Mouse (Mus musculus): ENCODE data around the gene Tmem191c.
A peak's percentile ranks its signal among the peaks of the same experiment; 100 is the strongest.
"Not testable (repeated sequence)": the region's sequence is repeated elsewhere in the genome, so short reads cannot be mapped to it uniquely, and the experiment has no call there.

Gene Tmem191c

GRCm38 (mm10) chr16:17275721-17276120, at the start of gene Tmem191c:
Gene Tmem191c, plus strand, starts transcription at chr16:17276077.
- no peak for ATAC-seq (ENCODE audit: low TSS enrichment)

- ATAC-seq (ENCODE audit: low TSS enrichment): no peak
Observed at GRCm38 (mm10) chr16:17226496-17226895, 49.4 kb upstream of the Tmem191c start.

- ATAC-seq (ENCODE audit: low TSS enrichment): not testable (repeated sequence)
Observed at GRCm38 (mm10) chr16:17231523-17231922, 44.4 kb upstream of the Tmem191c start.

DNA sequence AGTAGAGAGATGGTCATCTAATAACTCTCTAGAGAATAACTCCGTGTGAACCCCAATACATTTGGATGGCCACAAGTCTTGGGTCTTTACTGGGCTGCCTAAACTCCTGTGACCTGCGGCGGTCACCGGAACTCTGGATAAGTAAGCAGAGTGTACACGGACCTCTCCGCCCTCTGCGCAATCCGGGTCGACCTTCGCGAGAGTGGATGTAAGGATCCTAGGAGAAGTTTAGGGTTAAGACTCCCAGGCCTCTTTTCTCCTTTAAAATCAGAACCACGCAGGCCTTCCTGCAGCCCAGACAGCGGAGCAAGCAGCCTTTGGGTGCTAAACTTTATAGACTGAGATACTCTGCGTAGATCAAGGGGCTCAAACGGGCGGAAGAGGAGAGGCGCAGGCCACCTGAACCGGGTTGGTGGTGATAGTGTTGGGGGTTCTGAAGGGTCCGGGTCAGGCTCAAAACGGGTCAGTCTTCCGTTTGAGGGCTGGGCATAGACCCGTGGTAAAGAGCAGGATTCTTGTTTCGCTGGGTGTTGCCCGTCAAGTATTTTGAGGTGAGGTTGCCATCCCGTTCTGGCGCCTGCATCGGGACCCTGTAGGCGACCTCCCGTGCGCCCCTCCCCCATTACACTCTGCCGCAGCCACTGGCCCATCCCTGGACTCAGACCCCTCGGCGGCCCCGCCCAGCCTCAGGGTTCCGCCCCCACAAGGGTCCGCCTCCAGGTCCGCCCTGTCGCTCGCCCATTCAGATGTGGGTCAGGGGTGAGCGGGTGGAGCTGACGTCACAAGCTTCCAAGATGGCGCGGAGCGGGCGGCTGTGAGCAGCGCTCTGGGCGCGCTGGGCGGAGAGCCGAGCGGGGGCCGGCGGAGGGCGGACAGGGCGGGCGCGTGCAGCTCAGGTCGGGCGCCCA, 42.8 kb upstream of the Tmem191c start, which contains the start of gene Hic2:
Gene Hic2, plus strand, starts transcription at position 779 of the 908 bp plus-strand sequence.
- ATAC-seq (ENCODE audit: low TSS enrichment): peak; percentile 84

GRCm38 (mm10) chr16:17233702-17234498, 42.0 kb upstream of the Tmem191c start:
- peak; percentile 46 for ATAC-seq (ENCODE audit: low TSS enrichment)

DNA sequence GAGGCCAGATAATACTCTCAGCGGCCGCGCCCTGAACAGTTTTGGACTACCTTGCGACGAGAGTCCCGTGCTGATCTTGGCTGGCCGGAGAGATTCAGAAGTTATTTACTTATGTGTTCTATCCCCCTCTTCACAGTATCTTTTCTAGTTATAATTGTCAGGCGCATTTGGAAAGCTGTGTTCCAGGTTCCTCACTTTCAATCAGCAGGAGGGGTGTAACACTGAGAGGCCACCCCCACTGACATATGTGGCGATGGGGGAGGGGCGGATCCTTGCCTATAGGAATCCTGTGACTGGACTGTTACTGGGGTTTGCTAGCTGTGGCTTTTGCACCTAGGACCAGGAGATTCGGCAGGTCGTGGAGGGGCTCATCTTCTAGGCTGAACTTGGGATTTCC, 41.4 kb upstream of the Tmem191c start:
- peak; percentile 25; the same call in 1 of the 2 replicates for ATAC-seq (ENCODE audit: low TSS enrichment)

DNA sequence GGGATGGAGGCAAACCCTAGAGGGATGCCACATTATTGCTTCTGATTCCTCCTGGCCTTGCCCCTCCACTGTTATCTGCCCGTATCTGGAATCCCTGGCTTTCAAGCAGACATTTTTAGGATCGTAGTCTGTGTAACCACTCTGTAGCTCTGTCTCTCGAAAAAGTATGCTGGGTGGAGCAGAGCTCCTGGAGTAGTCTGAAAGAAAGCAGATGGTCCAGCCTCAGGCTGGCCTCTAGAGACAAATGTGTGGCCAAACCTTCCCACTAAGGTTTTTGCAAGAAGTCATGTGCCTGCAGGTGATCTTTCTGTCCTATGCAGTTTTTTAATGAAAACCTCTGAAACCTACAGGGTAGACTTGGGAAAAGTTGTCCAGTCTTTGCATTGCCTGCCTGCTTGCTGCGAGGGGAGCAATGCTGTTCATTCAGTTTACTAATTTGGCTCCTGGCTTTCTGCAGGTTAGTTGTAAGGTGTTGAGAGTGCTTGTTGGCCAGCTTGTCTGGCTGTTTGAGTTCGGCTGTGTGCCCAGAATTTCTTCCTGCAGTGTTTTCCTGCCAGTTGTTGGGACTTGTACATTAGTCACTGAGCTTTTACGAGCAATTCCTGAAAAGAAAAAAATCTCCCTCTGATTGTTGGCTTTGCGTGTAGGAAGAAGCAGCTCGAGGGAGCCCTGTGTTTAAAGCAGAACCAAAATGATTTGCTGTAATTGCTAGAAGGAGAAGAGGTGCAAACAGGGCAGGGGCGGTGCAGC, 40.8 kb upstream of the Tmem191c start:
- peak; percentile 33 for ATAC-seq (ENCODE audit: low TSS enrichment)

- no peak for ATAC-seq (ENCODE audit: low TSS enrichment)
Observed at GRCm38 (mm10) chr16:17237634-17238033, 38.2 kb upstream of the Tmem191c start.

GRCm38 (mm10) chr16:17239409-17239808, 36.5 kb upstream of the Tmem191c start:
- no peak for ATAC-seq (ENCODE audit: low TSS enrichment)

- ATAC-seq (ENCODE audit: low TSS enrichment): no peak
Observed at GRCm38 (mm10) chr16:17243731-17244130, 32.1 kb upstream of the Tmem191c start.

- no peak for ATAC-seq (ENCODE audit: low TSS enrichment)
Observed at GRCm38 (mm10) chr16:17244996-17245395, 30.9 kb upstream of the Tmem191c start.

DNA sequence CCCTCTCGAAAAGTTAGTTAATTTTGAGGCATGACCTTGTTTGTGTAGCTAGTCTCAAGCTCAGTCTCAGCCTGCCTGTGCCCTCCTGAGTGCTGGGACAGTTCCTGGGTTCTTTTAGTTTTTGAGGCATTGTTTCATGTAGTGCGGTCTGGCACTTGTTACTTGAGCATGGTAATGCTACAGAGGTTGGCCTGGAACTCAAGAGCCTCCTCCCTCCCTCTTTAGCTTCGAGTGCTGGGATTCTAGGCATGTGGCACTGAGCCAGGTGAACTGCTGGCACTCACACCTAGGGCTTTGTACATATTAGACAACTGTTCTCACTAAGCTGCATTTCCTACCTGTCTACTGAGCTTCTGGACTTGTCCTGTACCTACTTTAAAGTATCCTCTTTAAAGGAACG, 28.1 kb upstream of the Tmem191c start:
- no peak for ATAC-seq (ENCODE audit: low TSS enrichment)

GRCm38 (mm10) chr16:17249135-17249534, 26.7 kb upstream of the Tmem191c start:
- no peak for ATAC-seq (ENCODE audit: low TSS enrichment)

DNA sequence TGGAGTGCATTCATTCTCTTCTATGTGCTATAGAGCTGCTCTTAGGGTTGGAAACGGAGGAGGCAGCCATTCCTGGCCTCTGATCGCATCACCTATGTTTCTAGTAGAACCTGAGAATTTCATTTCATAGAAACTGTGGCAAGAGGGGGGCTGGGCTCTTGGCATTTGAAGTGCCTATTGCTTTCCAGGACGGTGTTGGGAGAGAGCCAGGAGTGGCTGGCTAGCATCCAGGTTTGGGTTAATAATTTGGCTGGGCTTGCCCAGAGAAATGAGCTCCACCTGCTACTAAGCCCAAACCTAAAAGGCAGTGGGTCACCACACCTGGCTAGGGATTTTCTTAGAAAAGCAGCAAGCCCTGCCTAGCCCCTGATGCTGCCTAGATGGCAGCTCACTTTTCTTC, 24.3 kb upstream of the Tmem191c start:
- ATAC-seq (ENCODE audit: low TSS enrichment): no peak

- ATAC-seq (ENCODE audit: low TSS enrichment): no peak
Observed at GRCm38 (mm10) chr16:17252086-17252726, 23.7 kb upstream of the Tmem191c start.

GRCm38 (mm10) chr16:17252841-17253240, 23.0 kb upstream of the Tmem191c start:
- 0 out of 2 replicates have a peak, but pooled peaks have one; percentile 32 for ATAC-seq (ENCODE audit: low TSS enrichment)

DNA sequence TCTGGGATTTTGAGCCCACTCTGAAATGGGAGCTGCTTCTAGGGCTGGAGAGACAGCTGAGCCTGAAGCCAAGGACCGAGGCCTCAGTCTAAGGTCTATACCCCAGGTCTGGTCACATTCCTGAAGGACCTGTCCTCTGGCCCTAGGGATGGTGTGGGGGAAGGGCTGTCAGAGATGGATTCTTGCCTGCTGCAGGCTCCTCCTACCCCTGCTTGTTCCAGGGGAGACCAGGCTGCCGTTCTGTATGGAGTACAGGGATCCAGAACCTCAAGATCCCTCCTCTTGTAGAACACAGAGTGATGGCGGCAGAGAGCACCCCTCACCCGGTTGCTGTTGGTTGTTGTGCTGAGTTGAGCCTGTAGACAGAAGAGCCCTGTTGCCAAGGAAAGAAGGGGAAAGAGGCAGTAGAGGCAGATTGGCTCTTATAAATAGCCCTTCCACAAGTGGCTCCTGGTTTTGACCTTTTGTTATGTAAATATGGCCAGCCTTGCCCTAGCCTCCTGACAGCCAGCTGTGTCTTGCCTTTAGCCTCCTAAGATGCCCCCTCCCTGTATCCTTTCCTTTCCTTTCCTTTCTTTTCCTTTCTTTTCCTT, 21.8 kb upstream of the Tmem191c start:
- no peak for ATAC-seq (ENCODE audit: low TSS enrichment)

DNA sequence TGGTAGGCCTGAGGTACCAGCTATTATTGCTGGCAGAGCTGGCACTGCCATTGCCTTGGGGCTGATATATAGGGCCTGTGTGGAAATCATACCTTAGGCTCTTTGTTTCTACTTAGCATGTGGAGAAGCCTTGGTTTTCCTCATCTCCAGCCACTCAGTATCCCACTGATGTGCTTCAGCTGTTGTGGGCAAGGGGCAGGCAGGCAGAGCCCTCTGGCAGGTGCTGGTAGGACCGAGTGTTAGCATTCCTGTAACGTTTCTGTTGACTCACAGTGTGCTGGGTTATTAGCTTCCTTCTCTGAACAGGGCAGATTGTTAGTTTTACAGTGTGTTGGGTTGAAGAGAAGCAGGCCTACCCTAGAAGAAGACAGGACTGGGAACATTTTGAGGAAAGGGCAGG, 20.6 kb upstream of the Tmem191c start:
- no peak for ATAC-seq (ENCODE audit: low TSS enrichment)

GRCm38 (mm10) chr16:17257359-17257821, 18.5 kb upstream of the Tmem191c start:
- peak; percentile 21; the same call in 1 of the 2 replicates for ATAC-seq (ENCODE audit: low TSS enrichment)

DNA sequence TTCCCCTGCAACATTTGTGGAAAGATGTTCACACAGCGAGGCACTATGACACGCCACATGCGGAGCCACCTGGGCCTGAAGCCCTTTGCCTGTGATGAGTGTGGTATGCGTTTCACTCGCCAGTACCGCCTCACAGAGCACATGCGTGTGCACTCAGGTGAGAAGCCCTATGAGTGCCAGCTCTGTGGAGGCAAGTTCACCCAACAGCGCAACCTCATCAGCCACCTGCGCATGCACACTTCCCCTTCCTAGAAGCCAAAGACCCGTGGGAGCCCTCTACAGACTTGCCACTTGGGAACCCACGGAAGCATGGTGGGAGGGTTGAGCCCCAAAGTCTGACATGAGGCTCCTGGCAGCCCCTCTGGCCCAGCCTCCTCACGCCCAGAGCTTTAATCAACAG, 17.0 kb upstream of the Tmem191c start:
- no peak for ATAC-seq (ENCODE audit: low TSS enrichment)

DNA sequence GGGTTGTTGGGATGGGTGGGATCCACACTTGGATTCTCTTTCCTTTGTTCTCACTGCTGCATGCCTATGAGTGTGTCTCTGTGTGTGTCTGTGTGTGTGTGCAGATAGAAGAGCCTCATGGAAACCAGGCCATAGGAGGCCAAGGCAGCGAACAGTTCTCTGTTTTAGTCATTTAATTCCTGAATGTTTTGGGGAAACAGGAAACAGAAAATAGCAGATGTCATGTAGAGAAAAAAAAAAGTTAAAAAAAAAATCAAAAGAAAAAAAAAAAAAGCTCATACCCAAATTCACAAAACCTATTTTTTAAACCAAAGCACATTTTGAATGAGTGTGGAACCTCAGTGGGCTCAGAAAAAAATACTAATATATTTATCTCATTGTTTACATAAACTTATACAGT, 14.5 kb upstream of the Tmem191c start:
- no peak for ATAC-seq (ENCODE audit: low TSS enrichment)

Measured in frontal cortex, adult (tissue).